Mouse (Mus musculus): ENCODE results near the gene Tmbim6. TPM values are rescaled to one million over a fixed set of nuclear protein-coding genes. Genes with fewer than 3 reads are reported as not detected.
"Not testable (repeated sequence)": the region's sequence is repeated elsewhere in the genome, so short reads cannot be mapped to it uniquely, and the experiment has no call there.

The Tmbim6 gene
- total RNA-seq, 2 experiments from 2014 or later, result 238 to 247 TPM

DNA sequence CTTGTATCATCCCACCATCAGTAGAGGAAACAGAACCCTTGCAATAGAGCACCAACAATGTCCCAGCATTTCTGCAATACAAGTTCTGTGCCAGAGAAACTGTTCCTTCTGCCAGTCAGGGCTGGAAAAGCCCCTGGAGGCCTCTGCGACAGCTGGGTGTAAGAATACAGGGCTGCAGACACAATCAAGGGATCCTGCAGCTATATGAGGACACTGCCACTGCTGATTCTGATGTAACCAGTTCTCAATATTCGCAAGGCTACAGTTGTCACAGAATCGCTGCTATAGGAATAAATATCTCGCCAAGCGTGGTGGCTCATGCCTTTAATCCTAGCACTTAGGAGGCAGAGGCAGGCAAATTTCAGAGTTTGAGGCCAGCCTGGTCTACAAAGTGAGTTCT, 16.4 kb upstream of the Tmbim6 start:
- DNase-seq, result no peak
- intact Hi-C loops (cut with DNase I), result no loop called here

DNA sequence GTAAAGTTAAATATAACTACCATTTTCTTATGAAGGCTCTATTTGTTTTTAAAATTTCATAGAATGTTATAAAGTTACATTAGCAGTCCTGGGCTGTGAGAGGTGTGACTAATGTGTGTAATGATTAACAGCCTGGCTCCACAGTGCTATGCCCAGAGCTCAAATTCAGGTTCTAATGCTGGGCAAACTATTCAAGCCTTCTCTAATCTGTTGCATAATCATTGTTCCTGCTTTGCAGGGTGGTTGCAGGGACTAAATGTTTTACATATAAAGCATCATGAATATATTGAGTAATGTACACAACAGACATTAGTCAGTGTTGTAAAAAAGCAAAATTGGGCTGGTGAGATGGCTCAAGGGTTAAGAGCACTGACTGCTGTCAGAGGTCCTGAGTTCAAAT, 9.8 kb upstream of the Tmbim6 start:
- no peak for DNase-seq
- intact Hi-C loops (cut with DNase I), result no loop called here

- DNase-seq, result no peak
- intact Hi-C loops (cut with DNase I), result no loop called here
Observed at GRCm38 (mm10) chr15:99384071-99384470, 8.6 kb upstream of the Tmbim6 start.

GRCm38 (mm10) chr15:99386110-99386509, 6.6 kb upstream of the Tmbim6 start:
- intact Hi-C loops (cut with DNase I); DNase-seq: not testable (repeated sequence)

- DNase-seq, result no peak
- intact Hi-C loops (cut with DNase I), result no loop called here
Observed at GRCm38 (mm10) chr15:99386796-99387195, 5.9 kb upstream of the Tmbim6 start.

- DNase-seq, result no peak
- intact Hi-C loops (cut with DNase I), result no loop called here
Observed at GRCm38 (mm10) chr15:99387976-99388375, 4.7 kb upstream of the Tmbim6 start.

GRCm38 (mm10) chr15:99390472-99391401, 1.9 kb upstream of the Tmbim6 start:
- intact Hi-C loops (cut with DNase I), result no loop called here
- no peak for DNase-seq

DNA sequence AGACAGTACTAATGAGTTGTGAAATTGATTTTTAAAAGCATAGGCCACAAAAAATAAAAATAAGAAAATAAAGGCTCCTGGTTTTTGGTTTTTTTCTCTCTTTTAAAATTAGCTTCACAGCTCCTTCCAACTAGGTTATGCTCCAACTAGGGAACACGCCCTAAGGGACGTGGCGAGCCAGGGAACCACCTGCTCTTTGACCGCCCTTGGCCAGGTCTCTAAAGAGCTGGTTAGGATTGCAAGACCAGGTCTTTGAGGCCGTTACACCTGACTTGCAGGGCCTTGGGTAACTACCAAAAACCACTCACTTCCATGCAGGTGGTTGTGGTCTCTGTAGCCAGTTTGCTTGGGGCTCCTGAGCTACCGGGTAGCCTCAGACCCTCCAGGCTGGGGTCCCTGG, 707 bp upstream of the Tmbim6 start:
- intact Hi-C loops (cut with DNase I), result no loop called here
- no peak for DNase-seq

DNA sequence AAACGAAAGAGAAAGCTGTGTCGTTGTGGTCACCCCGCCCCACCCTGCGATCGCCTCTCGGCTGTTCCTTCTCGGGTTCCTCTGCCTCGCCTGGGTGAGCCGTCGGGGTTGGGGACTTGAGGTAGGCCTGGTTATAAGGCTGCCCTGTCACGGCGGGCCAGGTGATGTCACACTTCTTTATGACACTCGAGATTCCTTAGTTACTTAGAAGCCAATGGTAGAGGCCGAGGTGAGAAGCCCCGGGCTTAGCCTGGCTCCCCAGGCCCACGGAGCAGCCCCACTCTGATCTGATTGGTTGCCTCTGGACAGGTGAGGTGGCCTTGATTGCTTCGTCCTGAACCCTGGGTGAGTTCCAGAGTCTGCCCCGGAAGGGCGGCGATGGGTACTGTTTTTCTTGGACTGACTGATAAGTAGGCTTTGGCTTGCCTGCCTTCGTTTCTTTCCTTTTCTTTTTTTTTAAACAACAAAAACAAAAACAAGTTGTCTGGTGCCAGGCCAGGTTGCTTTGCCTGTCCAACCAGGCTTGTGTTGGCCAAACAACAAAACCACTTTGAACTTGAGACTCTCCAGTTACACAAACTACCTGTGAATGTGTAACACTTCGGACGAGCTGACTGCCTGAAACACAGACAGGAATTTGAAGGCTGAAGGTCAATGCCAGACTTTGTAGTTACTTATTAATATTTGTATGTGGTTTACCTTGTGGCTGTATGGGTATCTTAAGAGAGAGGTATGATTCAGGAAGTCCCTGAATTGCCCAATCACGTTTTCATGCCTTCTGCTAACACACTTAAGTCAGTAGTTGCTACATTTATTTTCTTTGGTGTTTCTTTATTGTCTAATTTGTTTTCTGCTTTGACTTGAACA, 937 bp downstream of the Tmbim6 start:
- intact Hi-C loops (cut with DNase I), result no loop called here
- no peak for DNase-seq

DNA sequence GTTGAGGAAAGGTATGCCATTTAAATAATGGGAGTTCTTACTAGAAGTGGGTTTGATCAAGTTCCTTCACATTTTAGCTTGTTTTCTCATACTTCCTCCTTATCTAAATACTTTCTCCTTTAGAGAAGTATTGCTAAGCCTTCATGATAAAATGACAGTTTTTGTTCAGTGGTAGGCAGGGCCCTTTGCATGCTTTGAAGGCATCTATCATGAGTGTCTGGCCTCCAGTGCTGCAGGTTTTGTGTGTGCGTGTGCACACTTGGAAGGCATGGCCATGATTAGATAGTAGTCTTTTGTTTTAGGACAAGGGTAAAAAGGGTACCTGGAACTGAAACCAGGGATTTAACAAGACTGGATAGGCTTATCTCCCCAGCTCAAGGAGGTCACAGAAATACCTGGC, 3.8 kb downstream of the Tmbim6 start:
- intact Hi-C loops (cut with DNase I), result no loop called here
- no peak for DNase-seq

GRCm38 (mm10) chr15:99396875-99397274, 4.2 kb downstream of the Tmbim6 start:
- DNase-seq, result no peak
- intact Hi-C loops (cut with DNase I), result no loop called here

DNA sequence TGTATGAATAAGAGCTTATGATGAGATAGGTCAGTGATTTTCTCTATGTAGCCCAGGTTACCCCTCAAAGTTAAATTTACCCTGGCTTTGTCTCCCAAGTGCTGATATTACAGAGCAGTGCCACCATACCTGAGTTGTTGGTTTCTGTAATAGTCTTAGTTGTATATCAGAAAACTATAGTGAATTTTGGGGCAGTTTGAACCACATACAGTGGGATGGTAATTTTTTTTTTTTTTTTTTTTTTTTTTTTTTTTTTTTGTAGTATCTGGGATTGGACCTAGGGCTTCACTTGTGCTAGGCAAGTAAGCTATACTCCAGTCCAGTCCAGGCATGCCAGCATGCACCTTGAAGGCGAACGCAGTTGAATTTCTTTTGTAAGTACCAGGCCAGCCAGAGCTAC, 4.9 kb downstream of the Tmbim6 start:
- intact Hi-C loops (cut with DNase I), result no loop called here
- no peak for DNase-seq

DNA sequence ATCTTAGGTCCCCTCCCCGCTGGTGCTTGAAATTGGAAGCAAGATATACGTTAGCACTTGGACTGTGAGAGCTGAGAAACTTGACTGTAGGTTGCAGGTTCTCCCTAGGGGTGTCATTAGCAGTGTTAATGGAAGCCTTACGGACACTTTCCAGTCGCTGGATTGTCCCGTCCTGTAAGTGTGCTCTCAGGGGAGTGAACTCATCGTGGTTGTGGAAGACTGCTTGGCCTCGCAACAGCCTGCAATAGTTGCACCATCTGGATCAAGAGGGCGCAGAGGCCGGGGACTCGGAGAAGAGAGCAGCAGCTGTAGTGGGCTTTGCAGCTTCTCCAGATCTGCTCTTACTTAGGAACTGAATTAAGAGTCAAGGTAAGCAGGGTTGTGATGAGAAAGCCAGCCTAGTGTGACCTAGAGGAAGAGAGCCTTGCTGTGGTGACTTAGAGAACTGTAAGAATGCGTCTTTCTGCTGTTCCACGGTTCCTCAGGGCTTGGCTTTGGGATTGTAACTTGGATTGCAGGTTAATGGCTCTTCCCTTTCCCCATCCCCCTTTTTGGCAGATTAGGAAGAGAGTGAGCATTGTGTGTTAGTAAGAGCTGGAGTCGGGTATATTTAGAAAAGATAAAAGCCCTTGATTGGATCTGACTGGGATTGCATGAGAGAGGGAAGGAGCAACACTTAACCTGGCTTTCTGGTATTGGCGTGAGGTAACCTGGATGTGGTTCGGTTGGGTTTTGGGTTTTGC, 7.0 kb downstream of the Tmbim6 start:
- intact Hi-C loops (cut with DNase I), result no loop called here
- DNase-seq, result no peak

- intact Hi-C loops (cut with DNase I), result no loop called here
- DNase-seq, result no peak
Observed at GRCm38 (mm10) chr15:99400602-99401001, 7.9 kb downstream of the Tmbim6 start.

- intact Hi-C loops (cut with DNase I), result no loop called here
- no peak for DNase-seq
Observed at GRCm38 (mm10) chr15:99403159-99403889, 10.6 kb downstream of the Tmbim6 start.

- intact Hi-C loops (cut with DNase I), result no loop called here
- DNase-seq, result no peak
Observed at GRCm38 (mm10) chr15:99405150-99405549, 12.5 kb downstream of the Tmbim6 start.

- intact Hi-C loops (cut with DNase I), result no loop called here
Observed at GRCm38 (mm10) chr15:99406986-99407570, 14.4 kb downstream of the Tmbim6 start.

DNA sequence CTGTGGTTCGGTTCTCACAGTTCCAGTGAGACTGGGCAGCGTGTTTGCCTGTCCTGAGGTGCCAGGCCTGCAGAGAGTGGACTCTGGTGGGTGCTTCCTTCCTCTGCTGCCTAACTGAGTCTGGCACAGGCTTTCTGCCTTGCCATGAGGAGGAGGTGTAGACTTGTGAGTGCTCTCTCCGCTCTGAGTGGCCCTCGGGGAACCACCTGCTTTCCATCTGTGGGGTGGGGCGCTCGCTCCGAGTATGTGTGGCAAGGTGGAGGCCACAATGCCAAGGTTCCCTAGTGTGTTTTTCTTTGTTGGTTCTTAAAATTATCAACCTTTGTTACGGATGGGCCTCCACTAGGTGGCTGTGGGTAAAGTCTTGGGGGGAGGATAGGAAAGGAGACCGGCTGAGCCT, 16.2 kb downstream of the Tmbim6 start:
- DNase-seq, result no peak
- intact Hi-C loops (cut with DNase I), result no loop called here

More at GRCm38 (mm10) chr15:99406986-99407570, 14.4 kb downstream of the Tmbim6 start:
- DNase-seq, result no peak

- DNase-seq, result no peak
- intact Hi-C loops (cut with DNase I), result no loop called here
Observed at GRCm38 (mm10) chr15:99411747-99412146, 19.1 kb downstream of the Tmbim6 start.

GRCm38 (mm10) chr15:99415793-99416192, 23.1 kb downstream of the Tmbim6 start:
- DNase-seq, result peak; percentile 56
- intact Hi-C loops (cut with DNase I), result loop anchor here (2.0 kb wide), 1 partner anchor 53 kb away; no protein-coding TSS in a partner anchor
